Mouse (Mus musculus) effector memory CD4-positive, alpha-beta T cell, adult 7 months (primary cell): Measurements from ENCODE around the gene Gm44973. TPM values are rescaled to one million over a fixed set of nuclear protein-coding genes. Genes with fewer than 3 reads are reported as not detected.

Source experiments
- polyA plus RNA-seq: library from polyadenylated mRNA; unstranded; fragments of 100-300 nt; shearing (Covaris generic); gene quantifications from one replicate; pipeline ENCODE4 v1.2.1, GENCODE M21; 2017

The Gm44973 gene
- 5.2 TPM for polyA plus RNA-seq

DNA sequence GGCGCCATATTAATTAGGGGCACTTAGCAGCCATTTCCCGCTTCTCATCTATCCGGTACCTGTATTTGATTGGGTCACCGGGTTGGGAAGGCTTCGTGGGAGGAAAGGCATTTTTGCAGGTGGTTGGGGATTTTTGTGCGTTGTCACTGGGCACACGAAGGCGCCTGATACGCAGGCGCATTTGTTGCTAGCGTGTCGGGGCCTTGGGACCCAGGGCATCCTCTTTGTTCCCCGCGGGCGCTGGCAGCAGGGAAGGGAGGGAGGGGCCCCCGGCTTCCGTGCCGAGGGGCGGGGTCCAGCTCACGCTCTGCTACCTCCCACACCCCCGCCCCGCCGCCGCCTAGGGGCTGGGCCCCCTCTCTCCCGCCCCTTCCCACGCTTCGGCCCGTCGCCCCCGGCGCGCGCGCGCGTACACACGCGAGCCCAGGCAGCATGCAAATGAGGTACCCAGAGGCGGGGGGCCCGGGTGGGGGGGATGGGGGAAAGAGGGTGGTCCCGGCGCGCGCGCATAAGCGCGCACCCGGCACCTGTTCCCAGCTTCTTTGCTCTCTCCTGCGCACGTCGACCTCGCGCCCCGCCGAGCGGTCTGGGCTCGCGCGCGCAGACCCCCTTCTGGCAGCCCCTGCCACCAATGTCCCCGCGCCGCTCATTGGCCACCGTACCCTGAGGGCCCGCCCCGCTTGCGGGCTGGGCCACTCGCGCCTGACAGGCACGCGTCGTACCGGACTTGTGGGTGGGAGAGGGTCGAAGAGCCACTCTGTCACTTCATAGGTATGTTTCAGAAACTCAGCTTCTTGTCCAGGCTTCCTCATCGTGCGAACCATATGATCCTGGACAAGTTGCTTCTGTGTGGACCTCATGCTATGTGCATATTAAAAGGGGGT, at the start of gene Gm44973:
Gene Gm44973 (plus strand): TSS at position 379 of the 884 bp plus-strand sequence.

GRCm38 (mm10) chr7:4971068-4971467, 44.2 kb upstream of the Gm44973 start, which contains the start of gene Sbk3:
Gene Sbk3 (minus strand): TSS chr7:4971168.

DNA sequence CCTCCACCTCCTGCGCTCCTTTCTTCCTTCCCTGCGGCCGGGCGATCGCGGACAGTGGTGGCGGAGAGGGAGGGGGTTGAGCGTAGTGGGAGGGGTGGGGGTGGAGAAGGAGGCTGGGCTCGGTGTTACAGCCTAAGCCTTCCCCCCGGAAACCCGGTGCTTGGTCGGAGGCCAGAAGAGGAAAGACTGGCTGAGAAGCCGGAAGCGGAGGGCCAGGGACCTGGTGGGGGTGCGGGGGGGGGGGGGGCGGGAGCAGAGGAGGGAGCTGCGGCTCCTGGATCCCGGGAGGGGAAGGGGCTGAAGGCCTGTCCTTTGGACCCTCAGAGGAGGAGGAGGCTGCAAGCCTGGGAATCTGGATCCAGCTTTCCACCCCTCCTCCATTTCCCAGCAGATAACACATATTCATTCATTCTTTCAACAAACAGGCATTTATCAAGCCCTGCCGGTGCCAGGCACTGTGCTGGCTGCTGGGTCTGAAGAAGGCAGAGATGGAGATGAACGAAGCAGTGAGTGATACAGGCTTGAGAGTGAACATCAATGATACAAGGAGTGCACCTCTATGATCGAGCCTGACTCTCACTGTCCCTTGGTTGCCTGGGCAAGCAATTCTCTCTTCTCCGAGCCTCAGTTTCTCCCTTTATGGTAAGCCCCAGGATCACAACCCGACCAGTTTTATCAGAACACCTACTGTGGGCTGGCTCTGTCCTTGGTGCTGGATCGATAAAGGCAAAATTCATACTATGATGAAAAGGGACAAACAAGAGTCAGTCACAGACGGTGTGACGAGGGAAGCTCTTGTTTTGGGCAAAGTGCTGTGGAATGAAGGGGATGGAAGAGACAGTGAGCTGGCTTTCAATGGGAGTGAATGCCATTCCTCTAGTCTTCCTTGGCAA, 19.0 kb upstream of the Gm44973 start, which contains the start of gene Zfp579:
Gene Zfp579 (minus strand): TSS at position 156 of the 893 bp plus-strand sequence.

DNA sequence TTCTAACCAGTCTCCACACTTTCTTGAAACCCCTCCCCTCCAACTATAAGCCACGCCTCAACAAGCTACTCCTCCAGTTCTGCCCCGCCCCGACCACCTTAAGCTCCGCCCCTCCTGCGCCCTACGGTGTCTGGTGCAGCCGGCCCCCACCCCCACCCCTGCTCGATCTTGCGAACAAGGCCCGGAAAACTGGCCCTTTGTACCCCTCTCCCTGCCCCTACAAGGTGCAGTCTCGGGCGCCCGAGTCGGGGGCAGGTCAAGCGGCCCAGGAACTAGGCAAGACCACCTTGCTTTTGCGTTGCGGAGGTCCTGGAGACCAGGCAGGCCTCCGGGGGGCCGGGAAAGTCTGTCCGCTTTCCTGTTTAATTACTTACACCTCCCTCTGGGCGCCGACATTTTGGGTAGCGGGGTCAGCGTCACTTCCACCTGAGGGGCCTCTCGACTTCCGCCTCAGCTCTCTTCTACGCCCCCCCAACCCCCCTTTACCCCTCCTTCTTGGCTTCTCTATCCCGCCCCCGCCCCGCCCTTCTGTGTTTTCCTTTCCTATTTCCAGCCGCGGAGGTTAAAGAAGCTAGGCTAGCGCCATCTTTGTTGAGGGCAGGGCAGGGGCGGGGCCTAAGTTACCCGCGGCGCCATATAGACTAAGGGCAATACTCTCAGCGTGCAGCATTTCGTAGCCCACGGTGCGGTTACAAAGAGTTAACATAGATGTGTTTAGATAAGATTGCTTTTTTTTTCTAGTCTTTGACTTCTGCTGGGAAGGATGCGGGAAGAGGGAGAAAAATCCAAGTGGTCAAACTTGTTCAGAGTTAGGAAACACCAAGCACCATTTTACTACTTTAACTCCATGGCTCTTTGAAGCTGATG, 812 bp upstream of the Gm44973 start, which contains the start of the genes Zfp524 and Fiz1:
Gene Zfp524 (plus strand): TSS at position 165 of the 867 bp plus-strand sequence.
Gene Fiz1 (minus strand): TSS at position 447 of the 867 bp plus-strand sequence.

GRCm38 (mm10) chr7:5020000-5020681, 4.8 kb downstream of the Gm44973 start, which contains the start of the genes Zfp865 and Ccdc106:
Gene Zfp865 (plus strand): TSS chr7:5020376.
Gene Ccdc106 (plus strand): TSS chr7:5020553.

DNA sequence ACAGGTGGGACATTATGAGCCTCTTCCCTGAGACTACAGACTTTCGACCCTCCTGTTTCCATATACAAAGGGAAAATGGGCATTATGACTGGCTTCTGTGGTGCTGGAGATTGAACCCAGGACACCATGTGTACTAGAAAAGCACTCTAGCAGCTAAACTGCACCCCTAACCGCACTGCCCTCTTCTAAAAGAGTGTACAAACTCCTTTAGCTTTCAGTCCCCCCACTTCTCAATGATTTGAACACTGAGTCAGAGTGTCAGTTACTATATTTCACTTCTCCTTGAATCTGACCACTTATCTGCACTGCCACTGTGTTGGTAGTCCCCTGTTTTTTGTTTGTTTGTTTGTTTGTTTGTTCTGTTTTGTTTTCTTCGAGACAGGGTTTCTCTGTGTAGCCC, 18.5 kb downstream of the Gm44973 start, which contains the start of gene 4632433K11Rik:
Gene 4632433K11Rik (plus strand): TSS at position 301 of the 400 bp plus-strand sequence.

GRCm38 (mm10) chr7:5038109-5038732, 22.9 kb downstream of the Gm44973 start, which contains the start of gene Zfp784:
Gene Zfp784 (minus strand): TSS chr7:5038446.

DNA sequence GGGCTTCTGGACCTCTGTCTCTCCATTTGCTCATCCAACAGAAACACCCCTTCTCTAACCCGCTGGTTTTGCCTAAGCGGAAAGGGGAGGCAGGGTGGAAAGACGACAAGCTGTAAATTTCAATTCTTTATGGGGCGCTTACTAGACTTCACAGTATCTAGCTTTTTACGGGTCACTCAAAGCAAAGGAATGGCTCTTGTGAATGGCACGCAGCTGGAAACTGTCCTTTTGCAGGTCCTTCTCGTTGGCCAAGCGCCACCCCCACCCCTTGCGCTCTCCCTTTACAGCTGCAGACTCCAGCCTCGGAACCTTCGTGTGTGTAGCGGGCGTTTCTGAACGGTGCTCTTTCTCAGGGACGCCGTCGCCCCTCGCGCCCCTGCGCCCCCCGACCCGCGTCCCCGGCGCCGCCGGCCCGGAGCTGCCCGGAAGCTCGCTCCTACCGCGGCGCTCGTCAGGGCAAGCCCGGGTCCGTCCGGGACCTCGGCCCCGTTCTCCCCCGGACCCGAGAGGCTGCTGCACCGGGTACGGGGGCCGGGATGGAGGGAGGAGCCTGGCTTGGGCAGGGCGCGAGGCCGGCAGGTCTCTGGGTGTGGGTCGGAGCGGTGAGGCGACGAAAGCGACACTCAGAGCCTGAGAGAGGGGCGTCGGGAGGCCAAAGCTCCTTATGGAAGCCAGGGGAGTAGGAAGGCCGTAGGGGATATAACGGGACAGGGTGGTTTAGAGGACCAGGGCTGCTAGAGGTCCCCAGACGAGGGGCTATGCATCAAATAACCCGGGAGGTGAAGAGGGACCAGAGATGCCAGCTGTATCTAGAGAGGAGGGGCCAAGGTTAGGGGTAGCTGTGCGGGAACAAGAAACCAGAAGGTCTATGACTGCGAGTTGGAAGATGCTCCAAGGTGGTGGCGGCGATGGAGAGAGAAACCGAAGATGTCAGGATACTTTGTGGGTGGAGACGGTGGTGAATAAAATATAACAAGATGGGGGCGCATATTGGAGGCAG, 36.2 kb downstream of the Gm44973 start, which contains the start of gene Zfp580:
Gene Zfp580 (plus strand): TSS at position 346 of the 1,000 bp plus-strand sequence.

GRCm38 (mm10) chr7:5061774-5062359, 46.6 kb downstream of the Gm44973 start, which contains the start of gene U2af2:
Gene U2af2 (plus strand): TSS chr7:5062143.

GRCm38 (mm10) chr7:5080010-5080751, 64.9 kb downstream of the Gm44973 start, which contains the start of gene Epn1:
Gene Epn1 (plus strand): TSS chr7:5080235.

Other genes with a start within 250 kb of the Gm44973 start
- not detected for gene Fam71e2, start 244.2 kb upstream of the Gm44973 start, polyA plus RNA-seq
- gene Il11, start 232.6 kb upstream of the Gm44973 start, polyA plus RNA-seq: 0.67 TPM
- not detected for gene Tmem190, start 232.6 kb upstream of the Gm44973 start, polyA plus RNA-seq
- 8.3 TPM for gene Tmem238, start 225.8 kb upstream of the Gm44973 start, polyA plus RNA-seq
- gene Rpl28, start 222.6 kb upstream of the Gm44973 start, polyA plus RNA-seq: 215 TPM
- 275 TPM for gene Ube2s, start 202.9 kb upstream of the Gm44973 start, polyA plus RNA-seq
- not detected for gene Shisa7, start 170.8 kb upstream of the Gm44973 start, polyA plus RNA-seq
- 6.2 TPM for gene Isoc2b, start 145.2 kb upstream of the Gm44973 start, polyA plus RNA-seq
- gene Isoc2a, start 138.3 kb upstream of the Gm44973 start, polyA plus RNA-seq: 0.33 TPM
- gene Gm36210, start 109.0 kb upstream of the Gm44973 start, polyA plus RNA-seq: not detected
- gene Zfp628, start 100.3 kb upstream of the Gm44973 start, polyA plus RNA-seq: 2.3 TPM
- gene Nat14, start 93.5 kb upstream of the Gm44973 start, polyA plus RNA-seq: not detected
- not detected for gene Ssc5d, start 89.7 kb upstream of the Gm44973 start, polyA plus RNA-seq
- gene Sbk2, start 51.1 kb upstream of the Gm44973 start, polyA plus RNA-seq: not detected
- not detected for gene Sbk3, start 44.3 kb upstream of the Gm44973 start, polyA plus RNA-seq
- 20.4 TPM for gene Zfp579, start 19.3 kb upstream of the Gm44973 start, polyA plus RNA-seq
- 17.9 TPM for gene Zfp524, start 1.1 kb upstream of the Gm44973 start, polyA plus RNA-seq
- 48.5 TPM for gene Fiz1, start 799 bp upstream of the Gm44973 start, polyA plus RNA-seq
- gene Zfp865, start 4.9 kb downstream of the Gm44973 start, polyA plus RNA-seq: 6.4 TPM
- not detected for gene Ccdc106, start 5.1 kb downstream of the Gm44973 start, polyA plus RNA-seq
- gene 4632433K11Rik, start 18.6 kb downstream of the Gm44973 start, polyA plus RNA-seq: 0.62 TPM
- gene Zfp784, start 22.9 kb downstream of the Gm44973 start, polyA plus RNA-seq: 2.7 TPM
- 1.4 TPM for gene Zfp580, start 36.0 kb downstream of the Gm44973 start, polyA plus RNA-seq
- gene U2af2, start 46.6 kb downstream of the Gm44973 start, polyA plus RNA-seq: 100 TPM
- 21.3 TPM for gene Epn1, start 64.7 kb downstream of the Gm44973 start, polyA plus RNA-seq
- gene Rfpl4, start 101.5 kb downstream of the Gm44973 start, polyA plus RNA-seq: not detected
- gene Rasl2-9, start 110.5 kb downstream of the Gm44973 start, polyA plus RNA-seq: 1.4 TPM
- 1.1 TPM for gene Vmn1r55, start 134.2 kb downstream of the Gm44973 start, polyA plus RNA-seq
- gene Vmn1r56, start 181.3 kb downstream of the Gm44973 start, polyA plus RNA-seq: not detected
- not detected for gene Vmn1r57, start 203.0 kb downstream of the Gm44973 start, polyA plus RNA-seq